Mouse (Mus musculus): ENCODE data around the gene Rngtt. TPM values are rescaled to one million over a fixed set of nuclear protein-coding genes. Genes with fewer than 3 reads are reported as not detected.

Gene Rngtt
- total RNA-seq (2023): 10 to 100 TPM; 43.4 to 46.4 TPM

DNA sequence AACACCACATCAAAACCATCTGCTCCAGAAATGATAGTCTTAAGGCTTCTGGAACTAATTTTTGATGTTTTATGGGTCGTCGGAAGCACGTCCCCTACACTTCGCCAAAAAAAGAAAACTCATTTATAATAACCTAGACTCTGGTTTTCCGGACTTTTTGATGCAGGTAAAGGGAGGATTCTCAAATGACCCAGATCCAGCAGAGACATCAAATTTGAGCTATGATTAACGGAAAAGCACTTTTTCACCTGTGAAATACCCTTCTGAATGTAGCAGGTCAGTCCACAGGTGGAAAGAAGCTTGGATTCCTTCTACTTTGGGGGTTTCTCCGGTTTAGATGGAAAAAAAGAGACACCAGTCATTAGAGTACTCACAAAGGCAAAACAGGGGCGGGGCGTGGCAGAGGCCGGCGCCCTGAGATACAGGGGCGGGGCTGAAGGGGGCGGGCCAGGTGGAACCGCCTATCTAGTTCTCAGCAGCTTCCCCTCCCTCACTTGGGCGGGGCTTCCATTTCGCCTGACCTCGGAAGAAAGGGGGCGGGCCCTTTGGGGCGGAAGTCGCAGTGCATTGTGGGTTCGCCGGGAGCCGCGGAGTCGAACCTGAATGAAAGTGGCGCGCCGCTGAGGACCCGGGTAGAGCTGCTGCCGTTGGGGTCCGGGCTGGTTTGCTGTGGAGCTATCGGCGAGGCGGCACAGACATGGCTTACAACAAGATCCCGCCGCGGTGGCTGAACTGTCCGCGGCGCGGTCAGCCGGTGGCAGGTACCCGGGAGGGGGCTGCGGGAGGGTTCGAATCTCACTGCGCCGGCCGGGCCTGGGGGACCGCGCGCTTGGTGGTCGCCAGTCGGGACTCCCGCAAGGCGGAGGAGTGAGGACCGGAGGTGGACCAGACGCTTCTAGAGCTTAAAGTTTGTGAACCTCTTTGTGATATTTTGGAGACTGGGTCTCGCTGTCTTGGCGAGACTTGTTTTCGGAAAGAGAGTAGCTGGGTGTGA is at the start of gene Rngtt:
TSS of gene Rngtt (plus strand) at position 548 of the 994 bp plus-strand sequence.

DNA sequence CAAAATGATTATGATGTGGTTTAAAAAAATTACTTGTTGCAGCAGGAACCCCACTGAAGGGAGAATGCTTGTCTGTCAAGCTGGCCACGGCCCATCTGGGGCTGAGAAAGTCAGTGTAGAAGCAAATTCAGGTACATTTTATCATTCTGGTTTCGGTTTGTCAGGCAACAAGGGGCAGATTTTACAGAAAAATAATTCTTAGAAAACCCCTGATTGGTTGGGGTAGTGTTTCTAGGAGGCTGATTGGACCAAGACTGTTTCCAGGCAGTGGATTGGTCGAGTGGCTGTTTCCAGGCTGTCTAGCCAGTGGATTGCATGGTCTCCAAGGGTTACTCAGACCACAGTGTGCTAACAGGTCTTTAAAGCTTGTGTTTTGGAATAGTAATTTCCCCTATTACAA is 20.1 kb upstream of the Rngtt start, which contains the start of gene Pnrc1:
TSS of gene Pnrc1 (minus strand) at position 162 of the 400 bp plus-strand sequence.

Other genes starting within 250 kb of the Rngtt start
- under 1 TPM; 0.42 to 0.55 TPM for gene Gabrr2, start 247.3 kb upstream of the Rngtt start, total RNA-seq (2023)
- gene Gabrr1, start 177.8 kb upstream of the Rngtt start, total RNA-seq (2023): not detected
- not detected for gene Pm20d2, start 120.6 kb upstream of the Rngtt start, total RNA-seq (2023)
- gene Srsf12, start 101.3 kb upstream of the Rngtt start, total RNA-seq (2023): under 1 TPM in 1 of 2 experiments, not detected in 1; 0.29 TPM
- gene Pnrc1, start 20.1 kb upstream of the Rngtt start, total RNA-seq (2023): 100 to 1,000 TPM; 558 to 687 TPM